8 mouse cellular contexts compared by ENCODE assay signal in genomic region chr9:103207846-103208245, GRCm38 (mm10). TPM values are rescaled to one million over a fixed set of nuclear protein-coding genes. Genes with fewer than 3 reads are reported as not detected.
DNase-seq lines count a peak whose midpoint lies in the region; ATAC-seq and TF ChIP-seq lines count a peak whose summit lies in the region.

No protein-coding gene starts in this region.

- H3K4me1 ChIP-seq in embryonic facial prominence, embryonic 11.5 days (ENCODE audit: control insufficient read depth, insufficient read depth, low read length): no peaks in the 10 kb centered on the region
- no peaks in the 10 kb centered on the region for H3K4me1 ChIP-seq in heart, embryonic 10.5 days
- no peaks in the 10 kb centered on the region for H3K4me1 ChIP-seq in limb, embryonic 15.5 days
- no peaks in the 10 kb centered on the region for H3K4me1 ChIP-seq in midbrain, postnatal 0 days (ENCODE audit: insufficient read depth, low read length)

- 11% methylated on average over 16 of the region's 16 CpGs for WGBS in embryonic facial prominence, embryonic 11.5 days
- 12% methylated on average over 16 of the region's 16 CpGs for WGBS in heart, embryonic 10.5 days
- 9% methylated on average over 16 of the region's 16 CpGs for WGBS in limb, embryonic 15.5 days
- WGBS in midbrain, postnatal 0 days: 7% methylated on average over 16 of the region's 16 CpGs

- peak; percentile 70 for ATAC-seq in embryonic facial prominence, embryonic 11.5 days (replicated peaks; ENCODE audit: insufficient number of reproducible peaks, low FRiP score, low TSS enrichment, low read depth)
- ATAC-seq in limb, embryonic 15.5 days (ENCODE audit: insufficient number of reproducible peaks, low FRiP score, low TSS enrichment, low read depth): peak; percentile 61; the same call in 1 of the 2 replicates
- ATAC-seq in midbrain, postnatal 0 days (ENCODE audit: low FRiP score): peak; percentile 71; the same call in 1 of the 2 replicates

- DNase-seq in A20 (ENCODE audit: low read depth, low spot score): peak; percentile 88
- DNase-seq in adrenal gland, postnatal 10 days: peak; percentile 73
- DNase-seq in embryonic facial prominence, embryonic 11.5 days (ENCODE audit: low spot score): peak; percentile 88
- DNase-seq in heart, embryonic 10.5 days (ENCODE audit: low spot score): peak; percentile 92
- peak; percentile 64 for DNase-seq in kidney, adult 9 months
- peak; percentile 82 for DNase-seq in midbrain, postnatal 0 days (ENCODE audit: low spot score)
- DNase-seq in spleen, postnatal 14 days (ENCODE audit: low spot score in 2 of 2): peak; percentile 34 to 52

- peak; percentile 88 for TF ChIP-seq CTCF in midbrain, postnatal 0 days (IDR thresholded peaks at IDR 0.05)

- no peaks in the 10 kb centered on the region for H3K9me3 ChIP-seq in embryonic facial prominence, embryonic 11.5 days (replicated peaks; ENCODE audit: control insufficient read depth, low read length)
- H3K9me3 ChIP-seq in heart, embryonic 10.5 days: no peaks in the 10 kb centered on the region
- H3K9me3 ChIP-seq in limb, embryonic 15.5 days: no peaks in the 10 kb centered on the region
- H3K9me3 ChIP-seq in midbrain, postnatal 0 days (ENCODE audit: low read length): no peaks in the 10 kb centered on the region

- H3K4me2 ChIP-seq in embryonic facial prominence, embryonic 11.5 days (ENCODE audit: low read depth, low read length): peak overlapping the region; percentile 38; the same call in 1 of the 2 replicates
- H3K4me2 ChIP-seq in limb, embryonic 15.5 days: peak overlapping the region; percentile 39
- H3K4me2 ChIP-seq in midbrain, postnatal 0 days (ENCODE audit: low read depth, low read length, poor library complexity, severe bottlenecking): peak overlapping the region; percentile 48

- no peak overlapping the region for H3K27ac ChIP-seq in embryonic facial prominence, embryonic 11.5 days (replicated peaks; ENCODE audit: low read depth, low read length)
- no peak overlapping the region for H3K27ac ChIP-seq in heart, embryonic 10.5 days
- H3K27ac ChIP-seq in limb, embryonic 15.5 days: no peak overlapping the region
- H3K27ac ChIP-seq in midbrain, postnatal 0 days (ENCODE audit: low read depth, low read length): no peak overlapping the region

- no peaks in the 10 kb centered on the region for H3K27me3 ChIP-seq in embryonic facial prominence, embryonic 11.5 days (ENCODE audit: control insufficient read depth, insufficient read depth, low read length)
- H3K27me3 ChIP-seq in heart, embryonic 10.5 days (ENCODE audit: insufficient read depth, poor library complexity, severe bottlenecking): peaks cover 14% of the 10 kb centered on the region
- no peaks in the 10 kb centered on the region for H3K27me3 ChIP-seq in limb, embryonic 15.5 days
- no peaks in the 10 kb centered on the region for H3K27me3 ChIP-seq in midbrain, postnatal 0 days (ENCODE audit: insufficient read depth, low read length)

- no peaks in the 10 kb centered on the region for H3K36me3 ChIP-seq in embryonic facial prominence, embryonic 11.5 days (replicated peaks; ENCODE audit: control insufficient read depth, insufficient read depth, low read depth, low read length)
- H3K36me3 ChIP-seq in heart, embryonic 10.5 days: no peaks in the 10 kb centered on the region
- H3K36me3 ChIP-seq in limb, embryonic 15.5 days: no peaks in the 10 kb centered on the region
- H3K36me3 ChIP-seq in midbrain, postnatal 0 days (ENCODE audit: insufficient read depth, low read length): no peaks in the 10 kb centered on the region

- no peak overlapping the region for H3K9ac ChIP-seq in embryonic facial prominence, embryonic 11.5 days (replicated peaks; ENCODE audit: low read length)
- no peak overlapping the region for H3K9ac ChIP-seq in limb, embryonic 15.5 days
- no peak overlapping the region for H3K9ac ChIP-seq in midbrain, postnatal 0 days (replicated peaks; ENCODE audit: low read length, poor library complexity, severe bottlenecking)

- H3K4me3 ChIP-seq in embryonic facial prominence, embryonic 11.5 days (ENCODE audit: low read depth, low read length): peak overlapping the region; percentile 17; the same call in 1 of the 2 replicates
- H3K4me3 ChIP-seq in heart, embryonic 10.5 days: peak overlapping the region; percentile 42
- H3K4me3 ChIP-seq in limb, embryonic 15.5 days: peak overlapping the region; percentile 22
- H3K4me3 ChIP-seq in midbrain, postnatal 0 days (ENCODE audit: low read depth, low read length): peak overlapping the region; percentile 21; the same call in 1 of the 2 replicates

RNA-seq across cellular contexts. Expression of gene Srprb, which starts 5.9 kb away (rescaled TPM):
- total RNA-seq in adrenal gland, postnatal 10 days (2021): 10 to 100 TPM; 21.9 to 26.8 TPM
- polyA plus RNA-seq in embryonic facial prominence, embryonic 11.5 days (2014; fragmentation: Nextera tagmentation; extraction: Ambion mirVana): 57.9 and 61.8 TPM in 2 replicates
- polyA plus RNA-seq in heart, embryonic 10.5 days (2016; fragmentation: Nextera tagmentation; extraction: Ambion mirVana): 55.6 and 61.9 TPM in 2 replicates
- 65.5 and 71.9 TPM in 2 replicates for polyA plus RNA-seq in limb, embryonic 15.5 days (2015; fragmentation: Nextera tagmentation; extraction: Ambion mirVana)
- 50.7 and 52.5 TPM in 2 replicates for total RNA-seq in midbrain, postnatal 0 days (2014; rRNA removed)
- 44.5 and 49.7 TPM in 2 replicates for polyA plus RNA-seq in midbrain, postnatal 0 days (2015; fragmentation: Nextera tagmentation; extraction: Ambion mirVana)

RNA-seq across cellular contexts. Expression of gene Gm20425, which starts 22.3 kb away (rescaled TPM):
- 10 to 100 TPM; 13.9 to 18.0 TPM for total RNA-seq in adrenal gland, postnatal 10 days (2021)
- not detected in 2 replicates for polyA plus RNA-seq in embryonic facial prominence, embryonic 11.5 days (2014; fragmentation: Nextera tagmentation; extraction: Ambion mirVana)
- 0.90 TPM in 1 of 2 replicates, not detected in the other for polyA plus RNA-seq in heart, embryonic 10.5 days (2016; fragmentation: Nextera tagmentation; extraction: Ambion mirVana)
- 2.7 TPM in 1 of 2 replicates, not detected in the other for polyA plus RNA-seq in limb, embryonic 15.5 days (2015; fragmentation: Nextera tagmentation; extraction: Ambion mirVana)
- 3.0 TPM in 1 of 2 replicates, not detected in the other for total RNA-seq in midbrain, postnatal 0 days (2014; rRNA removed)
- polyA plus RNA-seq in midbrain, postnatal 0 days (2015; fragmentation: Nextera tagmentation; extraction: Ambion mirVana): 2.1 and 4.5 TPM in 2 replicates

RNA-seq across cellular contexts. Expression of gene Trf, which starts 22.4 kb away (rescaled TPM):
- 1,000 to 10,000 TPM; 3,036 to 6,940 TPM for total RNA-seq in adrenal gland, postnatal 10 days (2021)
- polyA plus RNA-seq in embryonic facial prominence, embryonic 11.5 days (2014; fragmentation: Nextera tagmentation; extraction: Ambion mirVana): 27.2 and 28.8 TPM in 2 replicates
- polyA plus RNA-seq in heart, embryonic 10.5 days (2016; fragmentation: Nextera tagmentation; extraction: Ambion mirVana): 32.8 and 314 TPM in 2 replicates
- polyA plus RNA-seq in limb, embryonic 15.5 days (2015; fragmentation: Nextera tagmentation; extraction: Ambion mirVana): 32.7 and 42.1 TPM in 2 replicates
- total RNA-seq in midbrain, postnatal 0 days (2014; rRNA removed): 14.2 and 29.9 TPM in 2 replicates
- polyA plus RNA-seq in midbrain, postnatal 0 days (2015; fragmentation: Nextera tagmentation; extraction: Ambion mirVana): 22.5 and 22.7 TPM in 2 replicates
